Mouse (Mus musculus) cerebellum, adult 8-10 months (tissue): ENCODE results near the gene Fkbp9.
A peak's percentile ranks its signal among the peaks of the same experiment; 100 is the strongest.

Source experiments
- DNase-seq: peaks from one replicate; pipeline ENCODE4 v3.0.0; 2022

The Fkbp9 gene

GRCm38 (mm10) chr6:56831697-56832406 is at the start of gene Fkbp9:
TSS of gene Fkbp9 (plus strand) at chr6:56832059.
- DNase-seq, result peak; percentile 2

GRCm38 (mm10) chr6:56783561-56784272 is 48.1 kb upstream of the Fkbp9 start:
- no peak for DNase-seq

GRCm38 (mm10) chr6:56785068-56785467 is 46.8 kb upstream of the Fkbp9 start:
- DNase-seq, result no peak

DNA sequence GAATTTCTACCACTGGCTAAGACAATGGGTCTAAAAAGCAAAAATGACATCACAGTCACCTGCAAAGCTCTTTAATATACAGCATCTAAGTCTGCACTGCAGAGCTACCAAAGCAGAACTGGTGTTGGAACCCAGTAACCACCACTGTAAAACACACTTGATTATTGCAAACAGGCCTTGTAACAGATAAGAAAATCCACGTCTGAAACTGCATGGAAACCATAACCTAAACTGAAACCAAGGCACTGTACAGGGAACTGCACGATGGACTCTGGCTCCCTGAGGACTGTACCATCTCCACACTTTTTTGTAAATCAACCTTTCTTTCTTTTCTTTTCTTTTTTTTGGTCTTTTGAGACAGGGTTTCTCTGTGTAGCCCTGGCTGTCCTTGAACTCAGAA is 44.2 kb upstream of the Fkbp9 start:
- no peak for DNase-seq

- DNase-seq, result no peak
Observed at GRCm38 (mm10) chr6:56789336-56789735, 42.5 kb upstream of the Fkbp9 start.

- DNase-seq, result no peak
Observed at GRCm38 (mm10) chr6:56794834-56795233, 37.0 kb upstream of the Fkbp9 start.

DNA sequence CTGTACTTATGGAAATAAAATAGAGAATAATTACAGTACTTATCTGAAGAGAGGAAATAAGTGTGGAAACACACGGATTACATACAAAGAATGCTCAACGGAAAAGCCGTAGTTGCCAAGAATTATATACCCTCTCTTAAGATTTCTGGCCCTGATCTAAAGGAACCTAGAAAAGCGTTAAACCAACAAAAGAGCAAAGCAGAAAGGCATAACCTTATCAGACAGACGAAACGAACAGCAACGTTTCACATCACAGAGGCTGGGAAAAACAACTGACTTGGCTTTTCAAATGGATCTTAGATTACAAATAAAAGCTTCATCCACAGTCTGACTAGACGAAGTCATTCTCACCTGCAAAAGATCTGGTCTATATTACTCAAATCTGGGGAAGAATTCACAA is 35.6 kb upstream of the Fkbp9 start:
- DNase-seq, result no peak

DNA sequence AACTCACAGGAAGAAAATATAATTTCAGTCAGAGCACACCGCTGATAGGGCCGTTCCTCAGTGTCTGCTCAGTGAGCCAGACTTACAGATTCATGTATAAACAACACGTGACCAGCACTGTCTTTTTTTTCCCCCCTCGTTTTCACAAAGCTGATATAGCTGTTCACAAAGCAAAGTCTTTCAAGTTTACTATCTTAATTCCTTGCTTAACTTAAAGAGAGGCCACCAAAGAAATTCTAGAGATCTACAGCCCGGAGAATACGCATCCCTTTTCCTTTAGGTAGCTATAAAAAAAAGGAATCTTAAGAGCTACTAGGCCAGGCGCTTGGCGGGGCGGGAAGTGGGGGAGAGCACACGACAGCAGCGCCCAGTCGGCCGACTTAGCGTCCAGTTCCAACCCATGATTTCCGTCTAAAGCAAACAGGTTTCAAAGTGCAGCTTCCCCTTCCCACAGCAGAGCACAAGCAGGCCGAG is 35.2 kb upstream of the Fkbp9 start:
- DNase-seq, result peak; percentile 27

DNA sequence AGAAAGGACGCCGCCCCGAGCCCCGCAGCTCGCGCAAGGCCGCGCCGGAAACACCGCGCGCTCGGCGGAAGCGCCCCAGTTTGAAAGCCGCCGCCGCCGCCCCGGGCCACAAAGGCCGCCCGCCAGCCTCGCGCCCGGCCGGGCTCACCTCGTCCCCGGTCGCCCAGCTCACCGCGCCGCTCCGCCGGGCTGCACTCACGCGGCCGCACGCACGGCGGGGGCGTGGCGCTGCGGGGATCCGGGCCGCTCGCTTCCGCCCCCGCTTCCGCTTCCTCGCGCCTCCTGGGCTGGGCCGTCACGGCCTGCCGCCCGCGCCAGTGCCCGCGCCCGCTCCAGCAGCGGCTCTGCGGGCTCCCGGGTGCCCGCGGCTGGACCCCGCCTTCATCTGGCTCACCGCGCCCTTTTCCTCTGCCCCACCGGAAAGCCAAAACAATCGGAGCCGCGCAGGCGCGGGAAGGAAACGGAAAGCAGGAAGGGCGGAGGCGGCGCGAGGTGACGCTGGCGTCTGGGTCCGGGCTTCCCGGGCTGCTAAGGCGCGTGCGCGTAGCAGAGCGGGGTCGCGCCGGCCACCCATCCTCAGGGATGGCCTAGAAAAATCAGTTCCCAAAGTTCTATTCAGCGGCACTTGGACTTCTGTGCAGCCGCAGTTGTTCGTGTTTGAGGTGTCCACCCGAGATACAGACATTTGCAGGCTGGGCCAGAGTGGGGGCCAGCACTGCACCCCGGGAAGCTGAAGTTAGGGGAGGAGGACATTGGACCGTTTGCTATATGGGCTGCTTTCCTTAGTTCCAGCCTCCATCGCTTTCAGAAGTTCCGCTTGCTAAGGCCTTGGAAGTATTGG is 34.3 kb upstream of the Fkbp9 start, which contains the start of gene Kbtbd2:
Kbtbd2 (minus strand) TSS at position 503 of the 841 bp plus-strand sequence.
- DNase-seq, result peak; percentile 94

GRCm38 (mm10) chr6:56798152-56798465 is 33.8 kb upstream of the Fkbp9 start:
- no peak for DNase-seq

- no peak for DNase-seq
Observed at GRCm38 (mm10) chr6:56805026-56805425, 26.8 kb upstream of the Fkbp9 start.

GRCm38 (mm10) chr6:56806195-56806594 is 25.7 kb upstream of the Fkbp9 start:
- DNase-seq, result no peak

DNA sequence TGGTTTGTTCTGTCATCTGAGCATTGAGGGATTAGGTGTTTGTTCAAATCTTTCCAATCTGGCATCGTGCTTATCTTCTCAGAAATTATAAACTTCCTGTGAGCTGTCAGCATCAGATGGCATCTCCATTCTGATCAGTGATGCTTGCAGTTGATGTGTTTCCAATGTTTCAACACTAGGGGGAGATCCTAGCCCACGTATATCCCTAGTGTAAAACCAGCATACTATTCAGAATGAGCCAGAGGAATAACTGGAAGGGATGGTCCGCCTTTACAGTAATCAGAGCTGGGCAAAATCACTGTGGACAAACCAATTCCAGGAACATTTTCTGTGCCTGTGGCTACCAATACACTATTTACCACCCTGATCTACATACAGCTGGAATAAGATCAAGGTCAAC is 23.2 kb upstream of the Fkbp9 start:
- DNase-seq, result peak; percentile 43

GRCm38 (mm10) chr6:56813332-56813731 is 18.5 kb upstream of the Fkbp9 start:
- DNase-seq, result no peak

- DNase-seq, result no peak
Observed at GRCm38 (mm10) chr6:56818436-56819123, 13.3 kb upstream of the Fkbp9 start.

DNA sequence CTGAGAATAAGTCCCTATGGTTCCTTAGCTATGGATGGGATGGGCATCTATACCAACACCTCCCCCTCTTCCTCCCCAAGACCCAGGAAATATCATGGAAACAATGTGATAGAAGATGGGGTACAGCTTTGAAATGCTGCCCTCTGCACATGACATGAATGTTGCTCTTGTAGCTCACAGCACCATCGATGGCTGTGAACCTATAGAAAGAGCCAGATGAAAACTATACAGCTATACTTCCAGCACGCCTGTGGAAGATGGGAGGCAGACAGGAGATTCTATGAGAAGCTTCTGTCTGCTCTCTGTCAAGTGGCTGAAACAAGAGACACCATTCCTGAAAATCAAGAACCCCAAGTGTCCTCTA is 12.8 kb upstream of the Fkbp9 start:
- DNase-seq, result no peak

DNA sequence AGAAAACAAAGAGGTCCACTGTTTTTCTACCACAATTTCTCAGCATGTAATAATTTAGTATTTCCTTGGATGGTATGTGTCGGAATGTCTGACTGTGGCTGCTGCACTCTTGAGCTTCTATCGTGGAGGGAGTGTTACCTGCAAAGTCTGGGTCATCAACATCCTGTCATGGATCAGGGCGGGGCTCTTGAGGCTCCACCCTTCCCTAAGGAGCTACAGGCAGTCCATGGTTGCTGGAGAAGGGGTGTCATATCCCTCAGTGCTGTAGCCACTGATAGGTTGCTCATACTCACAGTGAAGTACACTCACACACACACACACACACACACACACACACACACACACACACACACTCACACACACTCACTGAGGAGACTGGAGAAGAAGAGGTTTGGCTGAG is 6.2 kb upstream of the Fkbp9 start:
- no peak for DNase-seq

DNA sequence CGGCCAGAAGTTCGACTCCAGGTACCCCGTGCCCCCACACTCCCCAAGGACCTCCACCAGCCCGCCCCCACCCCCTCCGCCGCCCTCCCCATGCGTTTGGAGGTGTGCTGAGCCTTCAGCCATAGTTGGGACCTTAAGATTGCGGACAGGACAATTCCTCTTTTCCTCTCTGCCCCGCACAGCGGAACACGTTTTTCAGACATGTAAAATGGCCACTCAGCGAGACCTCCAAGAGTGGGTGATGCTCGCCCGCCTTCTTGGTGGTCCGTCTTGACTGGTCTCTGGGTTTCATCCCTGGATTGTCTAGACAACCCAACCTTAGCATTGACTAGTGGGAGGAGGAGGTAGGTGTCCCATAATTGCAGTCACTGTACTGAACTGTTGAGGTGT is 543 bp downstream of the Fkbp9 start:
- no peak for DNase-seq

DNA sequence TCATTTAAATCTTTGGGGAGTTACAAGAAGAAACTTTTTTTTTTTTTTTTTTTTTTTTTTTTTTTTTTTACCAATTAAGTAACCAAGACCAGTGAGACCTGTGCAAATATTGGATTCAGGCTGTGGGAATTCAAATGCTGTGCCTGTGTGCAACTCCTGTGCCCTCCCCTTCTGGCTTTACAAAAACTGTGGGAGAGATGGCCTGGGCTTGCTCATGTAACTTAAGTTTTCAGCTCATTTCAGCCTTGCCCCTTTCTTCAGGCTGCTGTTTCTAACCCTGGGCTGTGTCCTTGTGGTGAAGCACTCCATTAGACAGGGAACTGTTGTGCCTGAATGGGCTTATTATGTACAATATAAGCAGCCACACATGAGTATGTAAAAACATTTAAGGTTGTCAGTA is 971 bp downstream of the Fkbp9 start:
- DNase-seq, result no peak

- DNase-seq, result no peak
Observed at GRCm38 (mm10) chr6:56834769-56835168, 2.9 kb downstream of the Fkbp9 start.

GRCm38 (mm10) chr6:56835532-56835931 is 3.7 kb downstream of the Fkbp9 start:
- no peak for DNase-seq

GRCm38 (mm10) chr6:56837166-56837565 is 5.3 kb downstream of the Fkbp9 start:
- DNase-seq, result no peak

DNA sequence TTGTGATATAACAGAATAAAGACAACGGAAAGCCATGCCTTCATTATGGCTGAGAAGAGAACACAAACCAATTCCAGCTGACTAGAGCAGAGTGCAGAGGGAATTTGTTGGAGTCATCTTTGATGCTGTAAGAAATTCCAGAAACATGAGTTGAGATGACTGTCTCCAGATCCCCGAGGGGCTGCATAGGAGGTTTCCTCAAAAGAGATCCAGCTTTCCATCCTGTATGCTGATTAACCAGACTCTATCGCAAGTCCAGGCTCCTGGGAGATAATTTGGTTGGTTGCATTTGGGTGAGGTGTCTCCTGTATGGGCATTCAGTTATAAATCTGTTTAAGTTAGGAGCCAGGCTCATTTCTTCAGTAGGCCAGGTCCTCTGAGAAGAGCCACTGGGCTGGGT is 5.8 kb downstream of the Fkbp9 start:
- DNase-seq, result no peak
